Mouse (Mus musculus) gastrocnemius, postnatal 10 days (tissue): Measurements from ENCODE around the gene Anks1b. TPM values are rescaled to one million over a fixed set of nuclear protein-coding genes. Genes with fewer than 3 reads are reported as not detected.

Experiments used
- DNase-seq: peaks from one replicate; pipeline ENCODE4 v3.0.0; 2021; ENCODE audit warnings: mixed read lengths
- total RNA-seq, 2 experiments: library from RNA; stranded (reverse); gene quantifications; 2 replicates each; pipeline ENCODE4 v1.2.3; 2021

Gene Anks1b
- total RNA-seq, 2 experiments from 2014 or later = 0.82 to 1.6 TPM

- no peak for DNase-seq
These were observed 317.1 kb downstream of the Anks1b start for GRCm38 (mm10) chr10:90190366-90190765.

DNA sequence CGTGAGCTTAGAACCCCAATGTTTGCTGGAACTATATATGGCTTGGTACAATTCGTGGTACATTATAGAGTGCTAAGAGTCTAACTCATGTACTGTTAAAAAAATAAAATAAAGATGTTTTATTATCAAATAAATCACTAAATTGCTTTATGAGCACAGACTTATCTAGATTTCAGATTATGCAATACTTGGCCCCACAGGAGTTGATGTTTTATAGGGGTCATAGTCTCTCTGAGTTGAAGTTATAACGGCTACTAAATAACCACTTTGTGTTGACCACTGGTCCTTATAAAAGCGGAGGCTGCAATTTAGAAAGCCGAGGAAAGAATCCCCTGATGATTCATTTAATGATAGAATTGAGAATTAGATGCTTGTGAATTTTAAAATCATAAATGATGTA lies 323.6 kb downstream of the Anks1b start:
- DNase-seq = no peak

- no peak for DNase-seq
These were observed 336.7 kb downstream of the Anks1b start for GRCm38 (mm10) chr10:90210044-90210443.

- DNase-seq = no peak
These were observed 347.2 kb downstream of the Anks1b start for GRCm38 (mm10) chr10:90220470-90220869.

- no peak for DNase-seq
These were observed 349.6 kb downstream of the Anks1b start for GRCm38 (mm10) chr10:90222793-90223495.

- DNase-seq = no peak
These were observed 362.0 kb downstream of the Anks1b start for GRCm38 (mm10) chr10:90235273-90235672.

- DNase-seq = no peak
These were observed 364.0 kb downstream of the Anks1b start for GRCm38 (mm10) chr10:90237290-90237689.

DNA sequence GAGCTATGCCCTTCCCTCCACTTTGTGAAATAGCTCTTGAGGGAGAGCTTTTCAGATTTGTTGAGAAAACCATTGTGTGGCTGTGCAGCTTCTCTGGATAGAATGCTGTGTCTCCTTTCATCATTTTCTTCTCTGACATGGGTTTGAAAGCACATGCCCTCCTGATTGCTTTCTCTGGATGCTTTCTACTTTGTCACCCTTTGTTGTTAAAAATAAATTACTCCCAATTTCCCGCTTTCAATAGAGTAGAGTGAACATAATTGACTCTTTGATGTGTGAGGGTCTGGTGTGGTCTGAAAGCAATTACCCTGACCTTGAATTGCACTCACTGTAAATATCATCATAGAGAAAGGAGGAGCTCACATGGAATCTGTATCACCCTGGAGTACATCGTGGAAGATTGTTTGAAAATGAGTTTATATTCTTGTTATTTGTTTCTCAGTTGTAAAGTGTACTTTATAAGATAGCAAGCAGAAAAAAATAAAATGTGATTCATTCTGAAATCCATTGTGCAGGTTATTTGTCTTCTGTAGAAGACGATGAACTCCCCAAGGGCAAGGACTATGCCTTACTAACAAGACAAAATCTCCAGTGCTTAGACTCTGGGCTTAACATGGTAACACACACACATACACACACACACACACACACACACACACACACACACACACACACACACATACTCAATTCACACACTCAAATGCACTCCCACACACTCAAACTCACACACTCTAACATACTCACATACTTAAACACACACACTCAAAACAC lies 385.8 kb downstream of the Anks1b start:
- no peak for DNase-seq

- DNase-seq = no peak
These were observed 398.0 kb downstream of the Anks1b start for GRCm38 (mm10) chr10:90271321-90271720.

GRCm38 (mm10) chr10:90273311-90273710 lies 400.0 kb downstream of the Anks1b start:
- no peak for DNase-seq

DNA sequence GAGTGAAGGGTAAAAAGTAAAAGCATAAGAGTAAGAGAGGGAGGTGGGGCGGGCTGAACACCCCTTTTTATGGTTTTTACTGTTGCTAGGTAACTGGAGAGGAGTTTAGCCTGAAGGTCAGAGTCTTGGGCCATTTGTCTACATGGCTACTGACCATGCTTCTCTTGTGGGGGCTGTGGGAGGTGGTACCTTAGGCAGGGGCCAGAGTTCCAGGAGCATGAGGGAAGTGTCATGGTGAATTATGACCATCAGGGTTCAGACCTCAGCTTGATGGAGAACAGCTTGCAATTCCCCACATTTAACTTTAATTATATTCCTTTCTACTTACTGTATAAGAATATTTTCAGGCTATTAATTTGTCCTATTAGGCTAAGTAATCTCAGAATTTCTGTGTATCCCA lies 413.3 kb downstream of the Anks1b start:
- DNase-seq = no peak

DNA sequence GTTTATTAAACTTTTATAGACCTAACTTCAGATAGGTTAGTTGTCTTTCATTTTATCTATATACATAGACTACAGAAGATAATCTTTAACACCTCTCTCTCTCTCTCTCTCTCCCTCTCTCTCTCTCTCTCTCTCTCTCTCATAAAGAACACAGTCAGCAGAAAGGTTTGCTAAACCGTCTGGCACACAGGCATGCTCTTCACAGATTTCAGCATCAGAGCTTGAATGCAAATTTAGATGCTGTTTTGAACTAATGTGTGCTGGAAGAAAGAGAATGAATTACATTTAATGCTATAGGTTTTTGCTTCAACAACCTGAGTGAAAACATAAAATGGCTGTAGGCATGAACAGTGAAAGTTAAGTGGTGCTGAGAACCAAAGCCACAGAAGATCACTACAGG lies 429.9 kb downstream of the Anks1b start:
- DNase-seq = no peak

GRCm38 (mm10) chr10:90306156-90306555 lies 432.8 kb downstream of the Anks1b start:
- DNase-seq = no peak

- no peak for DNase-seq
These were observed 434.7 kb downstream of the Anks1b start for GRCm38 (mm10) chr10:90307931-90308555.

DNA sequence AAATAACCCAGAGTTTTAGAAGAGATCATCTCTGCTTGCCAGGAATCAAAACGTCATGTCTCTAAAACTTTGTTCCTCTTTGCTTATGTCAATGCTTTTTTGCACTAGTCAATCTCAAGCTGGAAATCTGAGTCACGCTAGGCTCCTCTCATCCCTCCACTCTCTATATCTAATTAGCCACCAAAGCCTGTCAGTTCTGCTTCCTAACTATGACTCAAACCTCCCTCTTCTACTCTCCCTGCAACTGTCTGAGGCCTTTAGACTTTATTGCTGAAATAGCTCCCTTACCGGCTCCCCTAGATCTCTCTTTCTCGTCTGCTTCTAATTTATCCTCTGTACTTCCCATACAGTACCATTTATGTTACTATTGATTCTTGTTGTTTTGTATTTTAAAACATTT lies 456.5 kb downstream of the Anks1b start:
- no peak for DNase-seq

GRCm38 (mm10) chr10:90345394-90345793 lies 472.1 kb downstream of the Anks1b start:
- DNase-seq = no peak

GRCm38 (mm10) chr10:90356258-90356657 lies 482.9 kb downstream of the Anks1b start:
- no peak for DNase-seq

DNA sequence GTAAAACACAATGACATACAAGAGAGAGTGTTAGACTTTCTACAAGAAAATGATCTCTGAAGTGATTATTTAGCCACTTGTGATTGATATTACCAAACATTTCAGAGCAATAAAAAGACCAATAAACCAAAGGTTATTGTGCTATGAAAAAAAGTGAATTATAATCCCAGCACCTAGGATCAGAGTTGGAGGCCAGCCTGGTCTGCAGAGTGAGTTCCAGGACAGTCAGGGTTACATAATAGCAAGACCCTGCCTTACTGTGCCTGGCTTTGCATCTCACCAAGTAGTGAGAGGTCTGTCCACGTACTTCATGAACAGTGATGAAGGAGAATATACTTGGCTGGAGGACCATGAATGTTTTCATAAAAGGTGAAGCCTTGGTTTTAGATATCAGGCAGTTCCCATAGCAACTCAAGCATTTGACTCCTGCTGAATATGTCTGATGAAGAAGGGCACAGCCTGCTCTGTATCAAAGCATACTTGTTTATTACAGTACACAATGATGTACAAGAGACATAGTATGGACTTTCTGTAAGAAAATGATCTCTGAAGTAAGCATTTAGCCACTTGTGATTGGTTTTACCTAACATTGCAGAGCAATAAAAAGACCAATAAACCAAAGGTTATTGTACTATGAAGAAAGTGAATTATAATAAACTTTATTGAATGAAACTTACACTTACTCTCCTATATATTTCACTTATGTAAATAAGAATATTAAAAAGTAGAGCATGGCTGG lies 484.0 kb downstream of the Anks1b start:
- no peak for DNase-seq

- DNase-seq = no peak
These were observed 495.7 kb downstream of the Anks1b start for GRCm38 (mm10) chr10:90369015-90369414.

DNA sequence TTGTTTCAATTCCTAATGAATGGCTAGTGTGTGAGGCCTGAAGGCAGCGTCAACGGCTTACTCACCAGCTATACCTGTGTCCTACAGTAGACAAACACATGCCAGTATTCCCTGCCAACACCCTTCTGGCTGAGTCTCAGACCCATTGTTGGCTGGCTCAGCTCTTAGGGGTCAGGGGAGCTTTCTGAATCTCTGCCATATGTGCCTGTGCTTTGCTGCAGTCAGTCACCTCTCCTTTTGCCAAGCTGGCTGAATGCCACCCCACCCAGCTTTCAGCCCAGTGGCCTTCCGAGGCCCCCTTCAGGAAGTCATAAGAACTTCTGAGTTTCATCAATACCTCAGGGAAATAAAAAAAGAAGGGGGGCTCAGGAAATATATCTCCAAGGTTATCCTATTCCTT lies 497.4 kb downstream of the Anks1b start:
- DNase-seq = peak; percentile 11

- DNase-seq = peak; percentile 26
These were observed 500.2 kb downstream of the Anks1b start for GRCm38 (mm10) chr10:90373469-90373868.

- no peak for DNase-seq
These were observed 503.3 kb downstream of the Anks1b start for GRCm38 (mm10) chr10:90376605-90377004.

DNA sequence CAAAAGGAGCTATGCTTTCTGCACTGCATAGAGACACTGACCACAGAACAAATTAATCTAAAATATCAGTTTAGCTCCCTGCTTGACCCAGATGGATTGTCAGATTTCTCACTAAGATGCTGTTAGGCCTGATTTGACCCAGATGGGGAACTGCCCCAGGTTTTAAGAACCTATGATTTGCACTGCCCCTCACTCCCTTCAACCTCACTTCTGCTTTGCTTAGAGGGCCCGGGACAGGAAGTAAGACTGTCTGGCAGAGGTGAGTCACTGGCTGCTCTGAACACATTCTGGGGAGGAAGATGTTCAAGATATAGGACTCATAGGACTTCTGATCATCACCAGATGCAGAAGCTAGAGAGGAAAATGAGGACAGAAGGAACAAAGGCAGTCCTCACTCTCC lies 506.8 kb downstream of the Anks1b start:
- no peak for DNase-seq
